Mouse (Mus musculus): ENCODE data around the gene Tmcc1.

DNA sequence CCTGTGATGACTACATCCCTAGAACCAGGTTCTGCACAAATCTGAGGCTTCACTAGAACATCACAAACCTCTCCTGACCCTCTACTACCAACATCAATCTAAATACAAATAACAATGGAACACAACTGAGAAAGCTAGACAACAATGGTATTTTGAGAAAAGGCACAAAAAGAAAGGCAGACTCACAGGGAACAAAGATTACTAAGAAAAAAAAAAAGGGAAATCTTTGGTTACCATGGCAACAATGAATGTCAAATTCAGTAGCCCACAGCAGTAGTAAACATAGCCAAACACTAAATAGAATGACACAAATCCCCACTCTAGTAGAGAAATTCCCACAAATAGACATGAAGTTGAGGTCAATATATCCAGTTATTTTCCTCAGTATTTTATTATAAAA, 52.5 kb downstream of the Tmcc1 start:
- TF ChIP-seq CTCF (IDR thresholded peaks at IDR 0.05; ENCODE audit: low read depth, low read length): no peak
- TF ChIP-seq POLR2A (IDR thresholded peaks at IDR 0.05; ENCODE audit: extremely low read depth, insufficient read depth, low read length): no peak
